Mouse (Mus musculus): ENCODE results near the gene Acad9.

GRCm38 (mm10) chr3:36077386-36077785 lies 11.6 kb downstream of the Acad9 start:
- no peak for TF ChIP-seq CTCF (IDR thresholded peaks at IDR 0.05; ENCODE audit: low read depth)
- TF ChIP-seq EP300 (optimal IDR thresholded peaks at IDR 0.05) = no peak
